Mouse (Mus musculus): ENCODE data around the gene Igf2r. TPM values are rescaled to one million over a fixed set of nuclear protein-coding genes. Genes with fewer than 3 reads are reported as not detected.
A peak's percentile ranks its signal among the peaks of the same experiment; 100 is the strongest.

Igf2r gene
- polyA plus RNA-seq, 1 experiment from 2014 or later: 45.0 TPM

DNA sequence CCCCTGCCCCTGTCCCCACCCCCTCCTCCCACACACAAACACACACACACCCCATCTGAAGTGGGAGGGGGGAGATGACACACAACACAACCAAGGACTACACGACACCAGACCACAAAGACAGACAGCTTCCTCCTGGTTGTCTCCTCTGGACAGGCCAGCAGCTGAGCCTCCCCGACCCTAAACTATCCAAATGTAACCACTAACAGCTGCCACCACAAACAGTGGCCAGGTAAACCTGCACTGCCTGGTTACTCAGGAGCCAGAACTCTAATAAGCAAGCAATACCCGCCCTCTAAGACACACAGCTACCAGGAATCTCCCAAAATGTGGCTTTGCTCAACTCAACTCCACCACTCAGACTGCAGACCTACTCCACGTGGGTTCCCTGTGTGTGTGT lies 13.5 kb downstream of the Igf2r start:
- Histone ChIP-seq H3K4me2 (no peak overlapping the region), H3K9me3 (no peaks in the 10 kb centered on the region), H3K27ac (peak overlapping the region; percentile 18), H3K4me3 (no peak overlapping the region), H3K9ac (no peak overlapping the region), H3K36me3 (peaks cover 28% of the 10 kb centered on the region), H3K4me1 (peaks cover 89% of the 10 kb centered on the region), H3K27me3 (no peaks in the 10 kb centered on the region)
- ATAC-seq (ENCODE audit: insufficient number of reproducible peaks, low FRiP score, low TSS enrichment, low read depth): no peak
- WGBS: 47% methylated on average over 4 of the region's 4 CpGs

DNA sequence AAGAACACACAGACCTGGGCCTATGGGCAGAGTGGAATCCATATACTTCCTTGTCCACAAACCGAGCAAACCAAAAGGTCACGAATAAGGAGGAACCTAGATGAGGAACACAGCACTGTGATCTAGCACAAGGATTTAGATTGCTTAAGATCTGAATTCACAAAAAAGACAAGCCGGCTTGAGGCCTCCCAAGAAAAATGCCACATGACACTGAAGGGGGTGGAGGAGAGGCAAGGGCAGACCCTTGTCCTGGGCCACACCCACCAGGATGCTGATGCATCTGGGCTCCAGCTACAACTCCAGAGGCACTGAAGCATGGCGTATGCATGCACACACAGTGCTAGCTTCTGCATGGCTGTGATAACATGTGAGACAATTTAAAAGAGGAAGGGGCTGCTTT lies 14.3 kb downstream of the Igf2r start:
- Histone ChIP-seq H3K27ac (no peak overlapping the region; the same call in 1 of the 2 replicates), H3K4me3 (no peak overlapping the region), H3K9ac (no peak overlapping the region), H3K27me3 (no peaks in the 10 kb centered on the region), H3K4me2 (no peak overlapping the region), H3K36me3 (peaks cover 23% of the 10 kb centered on the region), H3K9me3 (no peaks in the 10 kb centered on the region), H3K4me1 (peaks cover 89% of the 10 kb centered on the region)
- ATAC-seq (ENCODE audit: insufficient number of reproducible peaks, low FRiP score, low TSS enrichment, low read depth): no peak
- 67% methylated on average over 4 of the region's 4 CpGs for WGBS

DNA sequence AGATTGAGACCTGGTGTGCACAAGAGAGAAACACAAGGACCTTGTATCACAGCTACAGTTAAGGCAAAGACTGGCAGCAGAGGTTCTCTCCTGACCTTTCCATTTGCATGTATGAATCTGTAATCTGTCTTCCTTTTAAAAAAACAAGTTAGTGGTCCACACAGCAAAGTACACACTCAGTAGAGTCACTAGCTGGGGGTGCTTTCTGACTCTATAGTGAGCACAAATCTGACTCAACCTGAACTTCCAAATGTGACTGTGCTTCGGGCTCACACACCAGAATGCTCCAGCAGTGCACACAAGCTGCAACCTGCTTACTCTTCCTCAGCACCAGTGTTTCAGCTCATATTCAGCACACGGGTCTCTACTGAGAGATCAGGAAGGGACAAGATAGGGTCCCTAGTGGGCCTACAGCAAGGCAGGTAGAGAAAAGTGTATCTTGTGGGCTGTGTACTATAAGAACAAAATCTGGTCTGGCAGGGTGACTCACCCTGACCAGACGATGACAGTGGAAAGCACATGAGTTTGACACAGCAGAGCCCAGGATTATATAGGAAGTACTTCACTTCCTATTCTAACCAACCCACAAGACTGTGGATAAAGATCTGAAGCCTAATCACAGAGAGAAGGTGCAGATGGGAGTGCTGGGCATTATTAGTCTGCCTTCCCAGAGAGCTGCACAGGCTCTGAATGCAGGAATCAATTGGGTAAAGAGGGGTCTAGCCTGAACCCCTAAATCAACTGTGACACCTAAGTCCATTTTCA lies 15.0 kb downstream of the Igf2r start:
- Histone ChIP-seq H3K27ac (peak overlapping the region; percentile 38; the same call in 1 of the 2 replicates), H3K27me3 (no peaks in the 10 kb centered on the region), H3K4me1 (peaks cover 89% of the 10 kb centered on the region), H3K36me3 (peaks cover 23% of the 10 kb centered on the region), H3K4me3 (no peak overlapping the region), H3K9ac (no peak overlapping the region), H3K4me2 (no peak overlapping the region), H3K9me3 (no peaks in the 10 kb centered on the region)
- 52% methylated on average over 3 of the region's 3 CpGs for WGBS
- ATAC-seq (ENCODE audit: insufficient number of reproducible peaks, low FRiP score, low TSS enrichment, low read depth): no peak

DNA sequence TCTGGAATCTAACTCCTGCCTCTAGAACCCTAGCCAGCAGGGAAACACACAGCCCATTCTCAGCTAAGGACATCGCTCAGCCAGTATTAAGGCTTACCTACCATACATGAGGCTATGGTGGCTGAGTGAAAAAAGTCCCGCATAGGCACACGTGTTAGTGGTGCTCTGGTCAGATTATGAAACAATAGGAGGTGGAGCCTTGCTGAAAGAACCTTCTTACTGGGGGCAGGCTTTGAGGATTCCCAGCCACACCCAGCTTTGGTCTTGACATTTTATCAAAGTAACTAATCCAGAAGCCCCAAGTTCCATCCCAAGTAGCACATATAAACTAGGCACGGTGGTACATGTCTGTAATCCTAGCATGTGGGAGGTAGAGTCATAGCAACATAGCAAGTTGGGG lies 16.4 kb downstream of the Igf2r start:
- 69% methylated on average over 4 of the region's 4 CpGs for WGBS
- H3K4me2 ChIP-seq: no peak overlapping the region
- no peak overlapping the region for H3K4me3 ChIP-seq
- H3K36me3 ChIP-seq: peaks cover 18% of the 10 kb centered on the region
- H3K27ac ChIP-seq: no peak overlapping the region
- H3K27me3 ChIP-seq: no peaks in the 10 kb centered on the region
- no peak for ATAC-seq (ENCODE audit: insufficient number of reproducible peaks, low FRiP score, low TSS enrichment, low read depth)
- H3K9ac ChIP-seq: no peak overlapping the region
- H3K4me1 ChIP-seq: peaks cover 86% of the 10 kb centered on the region
- no peaks in the 10 kb centered on the region for H3K9me3 ChIP-seq

DNA sequence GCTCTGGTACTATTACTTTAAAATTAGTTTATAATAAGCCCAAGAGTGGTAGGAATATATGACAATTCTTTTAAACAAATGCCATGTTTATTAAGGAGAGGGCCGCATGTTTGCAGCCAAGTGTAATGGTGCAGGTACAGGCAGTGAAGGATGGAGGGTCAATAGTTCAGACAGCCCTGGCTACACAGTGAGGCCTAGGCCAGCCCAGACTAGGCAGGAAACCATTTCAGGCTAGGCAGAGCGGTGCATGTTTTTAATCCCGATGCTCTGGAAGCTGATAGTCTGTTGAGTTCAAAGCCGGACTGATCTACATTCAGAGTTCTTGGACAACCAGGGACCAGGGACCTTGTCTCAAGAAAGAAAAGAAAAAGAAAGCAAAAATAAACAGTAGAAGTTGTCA lies 17.8 kb downstream of the Igf2r start:
- Histone ChIP-seq H3K4me3 (no peak overlapping the region), H3K4me1 (peaks cover 81% of the 10 kb centered on the region), H3K9me3 (no peaks in the 10 kb centered on the region), H3K27ac (peak overlapping the region; percentile 78), H3K36me3 (peaks cover 17% of the 10 kb centered on the region), H3K4me2 (no peak overlapping the region), H3K27me3 (no peaks in the 10 kb centered on the region), H3K9ac (no peak overlapping the region)
- no peak for ATAC-seq (ENCODE audit: insufficient number of reproducible peaks, low FRiP score, low TSS enrichment, low read depth)
- WGBS: 33% methylated on average over 4 of the region's 4 CpGs

DNA sequence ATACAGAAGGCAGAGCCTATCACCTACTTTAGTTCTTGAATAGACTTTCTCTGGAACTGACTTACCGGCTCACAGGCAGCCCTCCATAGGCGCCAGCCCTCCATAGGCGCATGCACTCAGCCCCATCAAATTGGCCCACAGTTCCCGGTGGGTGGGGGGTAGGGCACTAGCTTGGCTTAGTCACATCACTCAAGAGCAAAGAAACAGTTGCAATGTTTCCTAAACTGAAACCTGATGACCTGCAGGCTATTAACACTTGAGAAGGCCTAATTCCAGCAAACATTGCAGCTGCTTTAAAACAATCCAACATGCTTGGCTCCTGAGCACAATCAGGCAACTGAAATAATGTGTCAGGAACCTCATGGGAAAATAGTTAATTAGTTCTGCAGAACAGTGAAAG lies 18.2 kb downstream of the Igf2r start:
- WGBS: 18% methylated on average over 4 of the region's 4 CpGs
- Histone ChIP-seq H3K27me3 (no peaks in the 10 kb centered on the region), H3K9ac (no peak overlapping the region), H3K27ac (peak overlapping the region; percentile 78), H3K4me2 (no peak overlapping the region; the same call in 1 of the 2 replicates), H3K4me1 (peaks cover 78% of the 10 kb centered on the region), H3K36me3 (peaks cover 18% of the 10 kb centered on the region; the same call in 1 of the 2 replicates), H3K9me3 (no peaks in the 10 kb centered on the region), H3K4me3 (no peak overlapping the region)
- ATAC-seq (ENCODE audit: insufficient number of reproducible peaks, low FRiP score, low TSS enrichment, low read depth): 0 out of 2 replicates have a peak, but pooled peaks have one; percentile 60

DNA sequence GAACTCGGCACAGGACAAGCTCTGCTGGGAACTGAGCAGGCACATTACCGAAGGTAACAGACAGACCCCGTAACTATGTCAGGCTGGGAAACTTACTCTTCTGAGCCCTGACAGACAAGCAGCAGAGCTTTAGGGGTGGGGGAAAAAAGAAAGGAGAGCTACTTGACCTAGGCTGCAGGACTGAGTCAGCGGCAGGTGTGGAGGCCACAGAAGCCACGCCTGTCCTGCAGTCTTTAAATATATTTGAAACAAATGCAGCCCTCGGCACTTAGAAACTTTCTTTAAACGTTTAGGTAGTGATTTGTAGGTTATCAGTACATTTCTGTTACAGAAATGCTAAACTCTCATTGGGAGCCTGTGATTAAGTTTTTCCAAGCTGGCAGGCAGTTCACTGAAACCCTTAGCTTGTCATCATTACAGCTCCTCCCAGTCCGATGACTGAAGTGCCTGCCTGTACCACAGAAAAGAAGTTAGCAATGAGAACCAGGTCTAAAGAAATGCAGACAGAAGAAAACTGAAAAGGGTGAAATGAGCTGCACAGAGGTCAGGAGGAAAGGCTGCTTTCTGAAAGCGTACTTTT lies 18.8 kb downstream of the Igf2r start:
- H3K36me3 ChIP-seq: peaks cover 23% of the 10 kb centered on the region; the same call in 1 of the 2 replicates
- no peak overlapping the region; the same call in 1 of the 2 replicates for H3K9ac ChIP-seq
- 18% methylated on average over 9 of the region's 9 CpGs for WGBS
- H3K9me3 ChIP-seq: no peaks in the 10 kb centered on the region
- H3K4me2 ChIP-seq: peak overlapping the region; percentile 26; the same call in 1 of the 2 replicates
- peaks cover 73% of the 10 kb centered on the region for H3K4me1 ChIP-seq
- H3K27me3 ChIP-seq: no peaks in the 10 kb centered on the region
- no peak overlapping the region for H3K4me3 ChIP-seq
- peak overlapping the region; percentile 78 for H3K27ac ChIP-seq
- ATAC-seq (ENCODE audit: insufficient number of reproducible peaks, low FRiP score, low TSS enrichment, low read depth): no peak

DNA sequence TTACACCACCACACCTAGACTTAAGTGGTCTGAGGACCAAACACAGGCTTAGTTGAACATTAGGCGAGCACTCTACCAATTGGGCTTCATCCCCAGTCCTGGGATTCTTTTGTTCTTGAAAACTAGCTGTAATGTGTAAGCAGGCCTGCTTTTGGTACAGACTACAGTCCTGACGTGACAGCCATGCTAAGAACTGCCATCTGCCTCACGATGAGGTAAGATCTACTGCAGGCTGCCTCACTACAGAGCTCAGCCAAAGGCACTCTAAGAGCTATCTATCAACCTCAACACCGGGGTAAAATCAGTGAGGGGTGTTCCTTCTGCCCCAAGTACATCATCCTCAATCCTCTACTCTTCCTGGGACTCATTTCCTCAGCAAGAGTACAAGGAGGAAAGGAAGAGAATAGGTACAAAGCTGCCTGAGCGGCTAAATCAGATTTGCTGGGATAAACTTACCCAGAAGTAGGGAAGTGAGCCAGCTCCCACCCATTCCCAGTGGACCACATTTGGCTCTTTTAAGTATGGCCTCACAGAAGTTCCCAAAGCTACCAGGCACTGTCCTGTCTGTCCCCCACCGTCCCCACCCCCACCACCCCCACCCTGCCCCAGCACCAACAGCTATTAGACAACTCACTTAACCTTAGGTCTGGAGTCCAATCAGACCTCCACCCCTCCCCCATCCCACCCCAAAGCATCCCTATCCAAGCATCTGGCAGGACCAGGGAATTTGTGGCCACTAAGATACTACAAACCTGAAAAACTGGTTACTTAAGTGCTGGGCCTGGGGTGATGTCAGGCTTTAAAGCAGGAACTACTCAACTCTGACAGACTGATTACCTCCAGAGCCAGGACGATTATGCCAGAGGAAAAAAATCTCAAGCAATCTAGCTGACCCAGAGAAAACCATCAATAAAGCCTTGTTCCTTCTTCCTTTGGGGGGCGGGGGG lies 19.8 kb downstream of the Igf2r start:
- 0 out of 2 replicates have a peak overlapping the region, but pooled peaks have one; percentile 26 for H3K4me2 ChIP-seq
- peaks cover 32% of the 10 kb centered on the region for H3K36me3 ChIP-seq
- no peaks in the 10 kb centered on the region for H3K27me3 ChIP-seq
- no peaks in the 10 kb centered on the region for H3K9me3 ChIP-seq
- WGBS: 24% methylated on average over 8 of the region's 8 CpGs
- no peak overlapping the region for H3K9ac ChIP-seq
- peak overlapping the region; percentile 78 for H3K27ac ChIP-seq
- no peak overlapping the region for H3K4me3 ChIP-seq
- ATAC-seq (ENCODE audit: insufficient number of reproducible peaks, low FRiP score, low TSS enrichment, low read depth): no peak
- H3K4me1 ChIP-seq: peaks cover 66% of the 10 kb centered on the region

DNA sequence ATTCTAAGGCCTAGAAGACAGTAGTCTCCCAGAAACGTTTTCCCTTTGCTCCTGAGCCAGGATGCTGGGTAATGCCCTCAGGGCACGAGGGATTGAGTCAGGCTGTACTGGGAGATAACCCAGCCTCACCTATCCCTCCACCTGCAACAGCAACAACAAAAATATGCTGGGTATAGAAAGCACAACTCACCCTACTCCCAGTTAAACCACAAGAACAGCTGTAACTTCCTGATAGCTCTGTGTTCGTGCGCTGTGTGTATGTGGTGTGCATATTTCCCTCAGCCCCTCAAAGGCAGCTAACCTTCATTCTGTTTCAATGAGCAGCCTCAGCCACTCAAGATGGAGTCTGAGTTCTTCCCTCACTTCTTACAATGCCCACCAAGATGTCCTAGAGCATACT lies 23.7 kb downstream of the Igf2r start:
- no peaks in the 10 kb centered on the region for H3K27me3 ChIP-seq
- peaks cover 45% of the 10 kb centered on the region for H3K4me1 ChIP-seq
- no peak overlapping the region for H3K4me3 ChIP-seq
- 63% methylated on average over 4 of the region's 4 CpGs for WGBS
- peaks cover 18% of the 10 kb centered on the region for H3K9me3 ChIP-seq
- peaks cover 68% of the 10 kb centered on the region for H3K36me3 ChIP-seq
- no peak overlapping the region for H3K27ac ChIP-seq
- no peak overlapping the region for H3K9ac ChIP-seq
- no peak for ATAC-seq (ENCODE audit: insufficient number of reproducible peaks, low FRiP score, low TSS enrichment, low read depth)
- no peak overlapping the region for H3K4me2 ChIP-seq

DNA sequence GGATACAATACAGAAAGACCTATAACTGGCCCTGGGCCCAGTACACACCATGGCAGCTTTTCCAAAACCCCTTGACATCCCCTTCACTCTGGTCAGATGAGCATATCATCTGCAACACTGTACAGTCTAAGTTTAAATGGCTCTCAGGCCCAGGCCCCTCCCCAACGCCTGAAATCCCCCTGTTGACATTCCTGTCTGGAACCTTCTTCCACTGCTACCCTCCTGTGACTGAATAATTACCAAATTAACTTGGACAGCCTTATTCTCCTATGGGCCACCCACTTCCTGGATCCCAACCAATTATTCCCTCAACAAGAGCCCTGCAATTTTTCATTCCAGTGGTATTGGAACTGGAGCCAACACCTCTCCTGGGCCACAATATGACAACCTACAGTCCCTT lies 25.4 kb downstream of the Igf2r start:
- no peak overlapping the region for H3K27ac ChIP-seq
- peaks cover 18% of the 10 kb centered on the region for H3K9me3 ChIP-seq
- no peak overlapping the region for H3K4me3 ChIP-seq
- peaks cover 81% of the 10 kb centered on the region for H3K36me3 ChIP-seq
- WGBS: 75% methylated on average over 1 of the region's 1 CpGs
- no peaks in the 10 kb centered on the region for H3K27me3 ChIP-seq
- H3K4me2 ChIP-seq: no peak overlapping the region
- H3K4me1 ChIP-seq: peaks cover 41% of the 10 kb centered on the region
- no peak for ATAC-seq (ENCODE audit: insufficient number of reproducible peaks, low FRiP score, low TSS enrichment, low read depth)
- no peak overlapping the region for H3K9ac ChIP-seq

DNA sequence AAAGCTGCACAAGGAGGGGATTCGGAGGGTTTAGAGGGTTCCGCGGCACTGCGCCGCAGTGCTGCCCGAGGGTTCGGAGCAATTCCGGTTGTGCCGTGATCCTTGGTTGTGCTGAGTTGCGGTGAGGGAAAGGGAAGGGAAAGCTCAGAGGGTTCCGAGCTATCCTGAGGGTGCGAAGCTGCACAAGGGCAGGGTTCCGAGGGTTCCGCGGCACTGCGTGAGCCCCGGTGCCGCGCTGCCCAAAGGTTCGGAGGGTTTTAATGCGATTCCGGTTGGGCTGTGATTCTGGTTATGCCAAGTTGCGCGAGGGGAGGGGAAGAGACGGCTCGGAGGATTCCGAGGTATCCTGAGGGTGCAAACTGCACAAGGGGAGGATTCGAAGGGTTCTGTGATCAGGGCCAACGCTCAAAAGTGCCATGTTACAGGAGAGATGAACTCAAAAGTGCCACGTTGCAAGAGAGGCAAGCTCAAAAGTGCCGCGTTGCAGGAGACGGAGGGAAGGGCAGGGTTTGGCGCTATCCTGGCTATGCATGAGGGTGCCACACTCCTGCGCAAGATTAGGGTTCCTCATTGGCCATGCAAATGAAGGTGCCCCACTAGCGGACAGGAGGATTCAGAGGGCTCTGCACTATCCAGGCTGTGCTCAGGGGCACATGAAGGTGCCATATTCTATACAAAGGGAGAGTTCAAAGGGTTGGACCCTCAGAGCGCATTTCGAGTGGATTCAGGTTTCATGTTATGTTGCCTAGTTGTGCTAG lies 27.1 kb downstream of the Igf2r start:
- no peak for ATAC-seq (ENCODE audit: insufficient number of reproducible peaks, low FRiP score, low TSS enrichment, low read depth)
- peak overlapping the region; percentile 46 for H3K4me2 ChIP-seq
- H3K27ac ChIP-seq: peak overlapping the region; percentile 92
- no peaks in the 10 kb centered on the region for H3K27me3 ChIP-seq
- peak overlapping the region; percentile 60 for H3K4me3 ChIP-seq
- peaks cover 43% of the 10 kb centered on the region for H3K4me1 ChIP-seq
- H3K9ac ChIP-seq: peak overlapping the region; percentile 44
- 42% methylated on average over 38 of the region's 38 CpGs for WGBS
- H3K9me3 ChIP-seq: peaks cover 18% of the 10 kb centered on the region
- H3K36me3 ChIP-seq: peaks cover 85% of the 10 kb centered on the region
